Mouse (Mus musculus) mesoderm, embryonic 11.5 days (tissue): ENCODE data around the gene Garnl3.

Source experiments
- DNase-seq: peaks from one replicate; pipeline ENCODE4 v3.0.0-alpha.2; 2012; ENCODE audit warnings: low read depth, low spot score

The Garnl3 gene

DNA sequence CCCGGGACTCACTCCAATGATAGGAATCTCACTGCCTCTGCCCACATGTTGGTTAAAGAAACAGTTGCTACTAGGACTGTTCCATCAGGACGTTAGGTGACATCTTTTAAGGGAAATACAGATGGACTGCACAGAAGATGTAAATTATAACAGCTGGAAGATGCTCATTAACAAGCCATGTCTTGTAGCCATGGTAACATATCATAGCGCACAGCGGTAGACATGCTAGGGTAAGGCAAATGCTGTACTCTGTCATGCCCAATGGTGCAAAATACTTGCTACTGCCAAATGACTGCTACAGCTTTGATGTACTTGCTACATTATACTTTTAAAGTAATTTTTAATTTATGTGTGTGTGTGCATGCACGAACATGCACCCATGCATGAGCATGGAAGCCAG lies 154.3 kb downstream of the Garnl3 start:
- no peak for DNase-seq

DNA sequence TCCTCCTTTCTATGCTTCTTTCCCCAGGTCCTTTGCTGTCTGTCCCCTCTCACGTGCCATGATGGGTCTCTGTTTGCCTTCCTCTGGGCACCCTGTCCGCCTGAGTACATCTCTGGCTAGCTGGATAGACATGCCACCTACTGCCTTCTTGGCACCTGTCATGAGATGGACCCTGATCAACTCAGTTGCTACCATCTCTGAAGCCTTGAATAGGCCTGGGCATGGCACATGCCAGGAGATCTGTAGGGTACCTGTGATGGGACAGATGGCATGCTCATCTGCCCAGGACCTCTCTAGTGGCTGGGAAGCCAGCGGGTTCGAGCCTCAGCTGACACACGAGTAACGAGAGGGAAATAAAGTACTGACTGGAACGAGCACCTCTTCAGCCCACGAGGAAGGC lies 157.2 kb downstream of the Garnl3 start:
- DNase-seq, result no peak

DNA sequence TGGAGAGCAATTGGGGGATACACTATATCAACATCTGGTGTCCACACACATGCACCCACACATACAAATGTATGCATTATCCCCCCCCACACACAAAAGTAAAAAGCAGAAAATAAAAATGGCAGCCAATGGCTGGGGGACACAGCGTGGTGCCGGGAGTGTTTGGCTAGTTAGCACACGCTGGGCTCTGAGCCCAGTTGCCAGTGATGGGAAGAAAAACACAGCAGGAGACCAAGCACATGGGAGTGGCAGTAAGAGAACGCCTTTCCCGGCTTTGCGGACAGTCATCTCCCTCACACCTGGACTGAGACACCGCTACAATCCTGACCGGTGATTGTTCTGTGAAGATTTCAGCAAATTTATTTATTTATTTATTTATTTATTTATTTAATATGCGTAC lies 160.2 kb downstream of the Garnl3 start:
- no peak for DNase-seq

DNA sequence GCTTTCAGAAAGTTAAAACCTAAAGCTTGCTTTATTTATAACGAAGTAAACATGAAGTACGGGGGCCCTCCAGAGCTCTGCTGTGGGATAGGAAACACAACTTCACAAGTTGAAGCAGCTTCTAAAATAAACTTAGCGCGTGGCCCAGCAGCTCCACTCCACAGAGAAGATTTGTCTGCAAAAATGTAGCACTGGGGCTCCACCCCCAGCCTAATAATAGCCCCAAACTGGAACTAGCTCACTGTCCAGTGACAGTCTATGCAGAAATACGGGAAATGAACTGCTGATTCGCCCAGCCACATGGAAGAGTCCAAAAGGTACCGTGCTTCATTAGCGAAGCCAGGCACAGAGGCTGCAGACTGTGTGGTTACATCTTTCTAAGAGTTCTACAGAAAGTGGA lies 162.1 kb downstream of the Garnl3 start:
- DNase-seq, result no peak

DNA sequence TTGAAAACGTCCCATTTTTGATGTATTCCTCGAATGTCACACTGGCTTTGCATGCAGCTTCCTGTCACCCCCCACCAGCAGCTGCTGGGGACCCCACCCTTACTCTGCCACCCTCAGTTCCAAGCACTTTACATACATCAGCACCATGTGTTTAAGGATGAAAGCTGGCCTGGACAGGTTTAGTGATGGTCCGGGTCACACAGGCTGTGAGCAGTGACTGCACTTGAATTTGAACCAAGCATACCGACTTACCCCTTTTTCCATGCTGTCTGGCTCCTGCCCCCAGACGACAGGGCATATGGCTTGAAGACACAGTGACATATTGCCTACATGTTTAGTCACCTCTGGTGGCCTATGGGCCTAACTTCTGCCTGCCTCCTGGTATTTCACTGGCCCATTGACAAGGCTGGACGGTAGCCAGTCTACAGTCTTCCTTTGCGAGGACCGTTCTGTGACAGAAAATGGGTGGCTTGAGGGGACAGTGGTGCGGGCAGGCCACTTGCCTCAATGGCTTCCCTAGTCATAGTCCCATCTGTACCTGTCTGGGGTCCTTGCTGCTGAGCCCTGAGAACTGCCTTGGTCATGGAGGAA lies 163.3 kb downstream of the Garnl3 start:
- no peak for DNase-seq

DNA sequence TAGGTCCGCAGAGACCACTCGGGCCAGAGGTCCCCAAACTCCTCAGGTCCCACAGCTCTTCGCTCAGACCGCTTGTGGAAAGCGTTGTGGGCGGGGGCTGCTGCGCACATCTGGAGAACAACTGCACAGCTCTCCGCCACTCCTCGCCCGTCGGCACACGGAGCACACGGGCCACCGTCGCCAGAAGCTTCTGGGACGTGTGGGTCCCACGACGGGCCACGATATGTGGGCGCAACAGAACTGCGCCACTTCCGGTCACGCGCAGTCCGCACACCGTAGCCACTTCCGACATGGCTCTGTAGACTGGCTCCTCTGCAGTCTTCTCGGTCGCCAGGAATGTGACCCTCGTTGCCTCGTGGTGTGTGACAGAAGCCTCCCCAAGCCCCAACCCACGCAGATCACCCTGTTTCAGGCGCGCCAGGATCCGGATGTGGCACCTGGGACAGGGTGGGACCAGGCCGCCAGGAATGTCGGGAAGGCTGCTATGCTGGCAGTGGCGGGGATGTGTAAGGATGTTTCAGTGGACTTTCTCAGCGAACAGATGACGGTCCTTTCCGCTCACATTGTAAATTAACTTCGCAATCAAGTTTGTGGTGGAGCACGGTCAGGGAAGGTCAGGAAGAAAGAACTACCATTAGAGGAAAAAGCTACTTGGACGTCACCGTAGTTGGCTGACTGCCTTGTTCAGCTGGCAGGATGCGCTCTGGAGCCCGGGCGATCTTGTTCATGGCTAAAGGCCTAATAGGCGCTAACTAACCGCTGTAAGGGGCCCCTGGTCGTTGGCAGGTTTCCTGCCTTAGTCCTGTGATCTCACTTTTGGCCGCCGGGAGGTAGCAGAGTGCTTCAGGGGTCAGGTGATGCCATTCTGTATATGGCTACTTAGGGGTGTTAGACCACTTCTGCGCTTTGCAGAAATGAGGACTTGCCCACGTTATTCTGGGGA lies 164.5 kb downstream of the Garnl3 start:
- DNase-seq, result peak; percentile 89

DNA sequence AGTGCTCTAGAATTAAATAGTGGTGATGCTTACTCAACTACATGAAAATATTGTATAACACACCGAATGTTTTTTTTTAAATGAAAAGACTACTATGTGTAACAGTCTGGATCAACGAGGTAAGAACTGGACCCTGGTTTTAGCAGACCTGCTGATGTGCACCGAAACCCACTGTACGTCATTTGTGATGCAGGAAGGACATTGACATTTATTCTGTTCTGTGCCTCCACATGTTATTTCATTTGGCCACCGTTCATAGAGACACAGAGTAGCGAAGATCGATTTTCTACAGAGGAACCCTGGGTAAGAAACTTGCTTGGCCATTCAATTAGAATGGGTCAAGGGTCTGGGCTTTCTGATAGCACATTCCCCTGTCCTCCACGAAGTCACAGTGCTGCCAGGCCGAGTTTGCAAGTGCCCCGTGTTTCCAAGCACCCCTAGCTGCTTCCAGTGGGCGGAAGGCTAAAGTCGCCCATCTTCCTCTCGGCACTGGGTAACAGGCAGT lies 165.2 kb downstream of the Garnl3 start:
- no peak for DNase-seq

- DNase-seq, result no peak
These were observed 165.8 kb downstream of the Garnl3 start for GRCm38 (mm10) chr2:32965511-32966183.

DNA sequence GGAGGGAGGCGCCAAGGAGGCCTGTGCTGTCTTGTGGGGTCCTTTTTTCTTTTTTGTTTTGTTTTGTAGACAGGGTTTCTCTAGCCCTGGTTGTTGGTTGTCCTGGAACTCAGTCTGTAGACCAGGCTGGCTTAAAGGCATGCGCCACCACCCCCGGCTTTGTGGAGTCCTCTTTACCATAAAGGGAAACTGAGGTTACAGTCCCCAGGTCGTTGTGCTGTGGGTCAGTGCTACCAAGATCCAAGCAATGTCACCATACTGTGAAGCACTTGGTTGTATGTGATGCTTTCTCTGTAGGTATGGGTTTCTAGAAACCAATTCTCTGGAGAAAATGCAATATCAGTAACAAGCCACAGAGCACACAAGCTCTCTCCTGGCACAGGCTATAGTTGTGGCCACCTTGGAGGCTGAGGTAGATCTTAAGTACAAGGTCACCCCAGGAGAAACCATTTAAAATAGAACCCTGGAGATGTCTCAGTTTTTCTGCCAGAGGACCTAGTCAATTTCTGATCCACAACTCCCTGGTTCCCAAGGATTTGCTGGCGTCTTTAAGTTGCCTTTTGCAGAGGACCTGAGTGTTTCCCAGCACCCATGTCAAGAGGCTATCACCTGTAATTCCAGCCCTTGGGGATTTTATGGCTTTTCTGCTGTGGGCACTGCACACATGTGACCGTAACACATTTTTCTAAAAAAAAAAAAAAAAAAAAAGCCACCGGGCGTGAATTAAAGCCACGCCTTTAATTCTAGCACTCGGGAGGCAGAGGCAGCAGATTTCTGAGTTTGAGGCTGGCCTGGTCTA lies 166.6 kb downstream of the Garnl3 start:
- DNase-seq, result no peak

DNA sequence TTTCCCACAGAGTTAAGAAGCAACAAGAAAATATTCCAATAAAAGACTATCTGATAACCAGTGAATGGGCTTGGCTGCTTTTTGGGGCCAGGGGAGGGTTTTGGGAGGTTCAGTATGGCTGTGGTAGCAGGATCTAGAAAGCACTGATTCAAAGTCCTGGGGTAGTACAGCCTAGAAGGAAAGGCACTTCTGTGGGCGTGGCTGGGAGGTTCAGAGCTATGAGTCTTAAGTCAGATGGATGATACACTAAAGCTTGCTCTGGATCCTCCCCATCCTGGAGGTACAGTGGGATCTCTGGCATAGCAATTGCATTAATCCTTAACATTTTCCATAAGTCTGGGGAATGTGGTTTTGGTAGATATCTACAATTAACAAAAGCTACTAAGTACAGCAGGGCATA lies 167.5 kb downstream of the Garnl3 start:
- DNase-seq, result no peak

- DNase-seq, result no peak
These were observed 167.9 kb downstream of the Garnl3 start for GRCm38 (mm10) chr2:32963544-32963943.

- no peak for DNase-seq
These were observed 168.6 kb downstream of the Garnl3 start for GRCm38 (mm10) chr2:32962875-32963220.

- no peak for DNase-seq
These were observed 169.2 kb downstream of the Garnl3 start for GRCm38 (mm10) chr2:32962062-32962874.

DNA sequence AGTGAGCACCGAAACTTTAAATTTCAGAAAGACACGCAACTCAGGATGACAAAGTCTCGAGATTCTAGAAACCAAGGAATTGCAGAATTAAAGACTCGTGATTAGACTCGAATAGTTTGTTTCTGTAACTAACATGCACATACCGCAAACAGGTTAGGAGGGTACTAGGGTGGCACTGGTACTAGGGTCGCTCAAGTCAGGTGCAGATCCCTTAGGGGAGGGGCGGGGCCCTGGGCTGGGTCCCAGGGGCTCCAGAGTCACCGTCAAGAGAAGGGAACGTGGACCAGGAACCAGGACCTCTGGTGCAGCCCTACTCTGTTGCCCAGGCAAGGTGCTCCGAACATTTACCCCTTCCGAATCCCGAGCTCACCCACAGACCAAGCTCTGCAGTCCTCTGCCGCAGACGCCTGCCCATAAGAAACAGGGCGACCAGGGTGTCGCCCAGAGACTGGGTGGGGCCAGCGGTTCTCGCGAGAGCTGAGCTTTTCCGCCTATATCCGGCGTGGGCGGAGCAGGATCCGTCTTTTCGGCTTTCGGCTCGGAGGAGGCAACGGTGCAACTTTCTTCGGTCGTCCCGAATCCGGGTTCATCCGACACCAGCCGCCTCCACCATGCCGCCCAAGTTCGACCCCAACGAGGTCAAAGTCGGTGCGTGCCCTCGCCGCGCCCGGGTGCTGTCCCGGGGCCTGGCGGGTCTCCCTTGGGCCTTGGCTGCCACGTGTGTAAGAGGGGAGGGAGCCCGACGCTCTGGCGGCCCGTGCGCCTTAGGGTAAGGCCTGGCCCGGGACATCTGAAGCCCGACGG lies 170.1 kb downstream of the Garnl3 start, which contains the start of the genes Rpl12 and Lrsam1:
Gene Rpl12 (plus strand): TSS at position 368 of the 804 bp plus-strand sequence.
Gene Lrsam1 (minus strand): TSS at position 423 of the 804 bp plus-strand sequence.
- DNase-seq, result peak; percentile 95

DNA sequence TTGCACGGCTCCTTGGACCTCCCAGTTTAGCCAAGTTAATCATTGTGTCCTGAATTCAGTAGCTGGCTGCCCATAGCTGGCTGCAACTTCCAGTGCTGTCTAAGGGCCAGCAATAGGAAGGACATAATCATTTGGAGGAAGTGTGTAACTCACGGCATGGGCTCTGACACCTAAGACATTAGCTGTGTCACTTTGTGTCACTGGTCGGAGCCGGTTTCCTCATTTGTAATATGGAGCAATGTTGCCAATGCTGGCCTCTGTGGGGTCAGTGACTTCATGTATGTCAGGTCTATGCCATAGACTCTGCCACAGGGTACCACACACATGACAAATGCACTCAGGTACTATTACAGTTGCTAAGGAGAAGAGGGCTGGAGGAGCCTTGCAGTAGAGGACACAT lies 171.2 kb downstream of the Garnl3 start:
- DNase-seq, result no peak

DNA sequence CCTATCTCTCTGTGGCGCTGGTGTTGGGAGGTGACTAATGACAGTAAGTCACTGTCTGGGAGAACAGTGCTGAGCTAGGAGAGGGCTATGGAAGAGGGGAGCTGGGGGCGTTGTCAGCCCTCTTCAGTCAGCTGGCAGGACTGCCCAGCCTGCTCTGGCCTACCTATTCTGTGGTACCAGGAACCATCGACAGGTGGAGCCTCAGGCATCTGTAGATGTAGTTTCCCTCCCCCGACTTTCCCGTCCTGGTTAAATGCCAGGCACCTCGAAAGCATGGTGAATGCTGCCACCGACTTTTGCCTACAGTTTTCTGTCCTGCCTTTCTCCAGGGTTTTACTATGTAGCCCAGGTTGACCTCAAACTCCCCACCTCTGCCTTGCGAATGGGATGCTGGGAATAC lies 174.1 kb downstream of the Garnl3 start:
- DNase-seq, result no peak

GRCm38 (mm10) chr2:32954581-32954980 lies 176.9 kb downstream of the Garnl3 start:
- DNase-seq, result peak; percentile 24

DNA sequence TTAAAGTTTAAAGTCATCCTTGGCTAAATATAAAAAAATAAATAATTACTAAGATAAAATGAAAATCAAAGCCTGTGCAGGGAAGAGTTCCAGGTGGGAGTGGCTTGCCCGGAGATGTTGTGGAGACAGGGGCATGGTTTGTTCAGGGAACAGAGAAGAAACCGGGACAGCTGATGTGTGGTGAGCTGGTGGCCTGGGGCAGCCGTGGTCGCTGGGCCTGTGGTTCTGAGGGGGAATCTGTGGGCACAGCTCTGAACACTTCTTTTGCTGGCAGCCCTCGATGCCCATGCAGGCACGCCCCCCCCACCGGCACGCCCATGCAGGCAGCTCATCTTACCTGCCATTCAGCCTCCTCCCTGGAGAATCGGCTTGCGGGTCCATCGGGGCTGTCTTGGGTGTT lies 184.0 kb downstream of the Garnl3 start:
- no peak for DNase-seq

DNA sequence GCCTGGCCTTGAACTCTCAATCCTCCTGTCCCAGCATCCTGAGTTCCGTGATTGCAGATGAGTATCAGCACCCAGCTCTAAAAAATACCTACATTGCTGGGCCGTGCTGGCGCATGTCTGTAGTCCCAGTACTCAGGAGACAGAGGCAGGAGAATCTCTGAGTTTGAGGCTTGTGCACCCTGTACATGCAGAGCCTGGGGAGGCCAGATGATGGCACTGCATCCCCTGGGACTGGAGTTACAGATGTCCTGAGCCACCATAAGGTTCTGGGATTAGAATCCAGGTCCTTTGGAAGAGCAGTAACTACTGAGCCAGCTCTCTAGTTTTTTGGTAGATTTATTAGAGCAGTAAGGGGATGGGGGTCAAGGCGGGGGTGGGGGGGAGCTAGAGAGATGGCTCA lies 191.0 kb downstream of the Garnl3 start:
- DNase-seq, result no peak

DNA sequence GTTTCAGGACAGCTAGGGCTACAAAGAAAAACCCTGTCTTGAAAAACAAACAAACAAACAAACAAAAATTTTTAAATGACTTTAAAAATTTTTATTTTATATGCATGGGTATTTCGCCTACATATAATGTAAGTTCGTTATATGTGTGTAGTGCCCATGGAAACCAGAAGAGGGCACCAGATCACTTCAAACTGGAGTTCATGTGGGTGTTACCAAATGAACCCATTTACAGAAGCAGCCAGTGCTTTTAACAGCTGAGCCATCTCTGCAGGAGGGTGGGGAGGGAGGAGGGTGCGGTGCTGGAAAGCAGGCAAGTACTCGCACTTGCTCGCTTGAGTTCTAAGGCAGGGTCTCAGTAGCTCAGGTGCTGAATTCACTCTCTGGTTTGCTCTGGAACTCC lies 192.0 kb downstream of the Garnl3 start:
- peak; percentile 61 for DNase-seq
